Mouse (Mus musculus) kidney, adult 2 months (tissue): ENCODE data around the gene Fcrl5. TPM values are rescaled to one million over a fixed set of nuclear protein-coding genes. Genes with fewer than 3 reads are reported as not detected.

Experiments used
- DNase-seq: peaks from one replicate; pipeline ENCODE4 v3.0.0; 2021
- H3K27ac ChIP-seq: fragments of 200-500 bp; 2 replicates; pipeline ENCODE4 v1.5.1; 2012; ENCODE audit warnings: low read depth, low read length, control low read depth, inconsistent platforms; ENCODE audit not compliant: insufficient read depth
- H3K27me3 ChIP-seq: fragments of 200-500 bp; replicated peaks from 2 replicates; pipeline ENCODE4 v1.6.1; 2012; ENCODE audit warnings: mild to moderate bottlenecking, moderate library complexity, low read length, inconsistent platforms; ENCODE audit not compliant: control insufficient read depth, insufficient read depth
- H3K36me3 ChIP-seq: fragments of 200-500 bp; 2 replicates; pipeline ENCODE4 v1.6.1; 2012; ENCODE audit warnings: mild to moderate bottlenecking, moderate library complexity, low read length, inconsistent platforms; ENCODE audit not compliant: control insufficient read depth, insufficient read depth
- H3K4me1 ChIP-seq: fragments of 200-500 bp; 2 replicates; pipeline ENCODE4 v1.6.1; 2011; ENCODE audit warnings: low read length; ENCODE audit not compliant: control insufficient read depth, insufficient read depth
- H3K4me3 ChIP-seq: fragments of 200-500 bp; 2 replicates; pipeline ENCODE4 v1.5.1; 2011; ENCODE audit warnings: mild to moderate bottlenecking, low read depth, low read length, control low read depth; ENCODE audit not compliant: insufficient read depth
- CTCF ChIP-seq: fragments of 200-500 bp; conservative IDR thresholded peaks from 2 replicates; pipeline ENCODE4 v1.5.1; 2011; ENCODE audit warnings: low read depth, mild to moderate bottlenecking, control low read depth, low read length, moderate library complexity, mixed read lengths; ENCODE audit not compliant: insufficient read depth, insufficient read length
- POLR2A ChIP-seq: fragments of 200-500 bp; IDR thresholded peaks from one replicate; pipeline ENCODE4 v1.6.1; 2011; ENCODE audit warnings: low read depth, low read length, control low read depth
- WGBS: fragments of 180-500 bp; shearing (Covaris S2); methylation state at CpG from one replicate; pipeline ENCODE4 v1.1.7; 2018; 5-methylcytosine and 5-hydroxymethylcytosine counted together
- polyA plus RNA-seq: library from polyadenylated mRNA; depleted of rRNA; stranded (reverse); fragments of >200 nt; gene quantifications from 2 replicates; pipeline ENCODE4 v1.2.3, GENCODE M21; 2012; rRNA removed

Gene Fcrl5
- polyA plus RNA-seq, 1 experiment, result 0.09 TPM

DNA sequence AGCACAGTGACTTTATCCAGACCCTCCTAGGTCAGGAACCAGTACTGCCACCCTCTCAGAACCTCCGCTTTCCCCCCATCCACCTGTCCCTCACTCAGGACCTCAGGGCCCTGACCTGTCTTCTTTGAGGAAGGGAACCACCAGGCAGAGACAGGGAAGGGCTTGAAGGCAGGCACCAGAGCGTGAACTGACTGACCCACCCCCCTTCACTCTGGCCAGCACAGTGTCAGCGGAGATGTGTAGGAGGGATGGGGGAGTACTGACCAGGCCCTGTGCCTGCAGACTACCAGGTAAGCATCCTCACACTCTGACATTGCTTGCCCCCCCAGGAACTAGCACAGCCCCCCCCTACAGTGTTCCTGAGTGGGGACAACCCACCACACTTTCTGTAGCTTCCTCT is 110.0 kb downstream of the Fcrl5 start:
- H3K4me3 ChIP-seq, result no peak overlapping the region
- WGBS, result 91% methylated on average over 3 of the region's 3 CpGs
- H3K36me3 ChIP-seq, result no peaks in the 10 kb centered on the region
- TF ChIP-seq CTCF (no peak), POLR2A (no peak)
- DNase-seq, result no peak
- no peaks in the 10 kb centered on the region for H3K27me3 ChIP-seq
- H3K27ac ChIP-seq, result no peak overlapping the region
- H3K4me1 ChIP-seq, result no peaks in the 10 kb centered on the region

DNA sequence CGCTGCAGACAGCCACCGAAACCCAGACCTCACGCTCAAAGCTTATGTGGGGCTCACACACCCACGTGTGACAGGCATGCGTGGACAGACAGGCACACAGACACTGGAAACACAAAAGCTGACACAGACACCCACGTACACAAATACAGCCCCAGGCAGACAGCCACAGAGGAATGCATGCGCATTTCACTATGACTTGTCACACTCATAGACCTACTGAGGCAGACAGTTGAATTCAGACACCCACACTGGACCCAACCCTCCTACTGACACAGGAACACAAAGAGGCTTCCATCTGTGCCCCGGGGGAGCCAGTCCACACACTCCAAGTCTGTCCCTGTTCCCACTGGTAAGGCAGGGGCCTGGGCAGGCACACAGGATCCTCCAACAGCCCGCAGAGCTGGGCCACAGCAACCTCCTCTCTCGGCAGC is 110.7 kb downstream of the Fcrl5 start:
- no peaks in the 10 kb centered on the region for H3K27me3 ChIP-seq
- TF ChIP-seq CTCF, result no peak
- no peaks in the 10 kb centered on the region for H3K4me1 ChIP-seq
- WGBS, result 81% methylated on average over 10 of the region's 10 CpGs
- H3K4me3 ChIP-seq, result no peak overlapping the region
- no peak for DNase-seq
- no peaks in the 10 kb centered on the region for H3K36me3 ChIP-seq
- H3K27ac ChIP-seq, result no peak overlapping the region

DNA sequence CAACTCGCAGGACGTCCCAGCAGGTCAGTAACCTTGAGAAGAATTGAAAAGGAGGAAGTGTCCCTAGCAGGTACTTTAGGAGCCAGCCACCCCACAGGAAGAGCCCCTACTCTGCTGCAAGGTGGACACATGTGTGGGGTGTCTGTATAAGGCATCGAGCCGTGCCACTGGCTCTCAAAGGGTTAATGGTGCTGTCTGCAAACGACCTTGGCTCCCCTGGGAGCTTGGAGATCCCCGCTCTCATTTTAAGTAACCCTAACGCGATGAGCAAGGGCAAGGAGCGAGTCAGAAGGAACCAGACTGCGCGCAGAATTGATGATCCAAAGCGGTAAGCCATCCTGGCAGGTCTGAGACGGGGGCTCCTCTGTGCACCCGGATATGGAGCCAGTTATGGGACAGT is 114.3 kb downstream of the Fcrl5 start:
- 11% methylated on average over 14 of the region's 14 CpGs for whole genome bisulfite sequencing
- Histone ChIP-seq H3K27me3 (no peaks in the 10 kb centered on the region), H3K4me1 (no peaks in the 10 kb centered on the region), H3K36me3 (no peaks in the 10 kb centered on the region), H3K4me3 (no peak overlapping the region), H3K27ac (no peak overlapping the region)
- no peak for TF ChIP-seq POLR2A
- DNase-seq, result no peak

Other genes with a start within 250 kb of the Fcrl5 start
- 1.0 and 1.5 TPM in 2 replicates for gene Fcrls, start 172.0 kb upstream of the Fcrl5 start, polyA plus RNA-seq
- gene Cd5l, start 77.9 kb upstream of the Fcrl5 start, polyA plus RNA-seq, result 0.08 and 0.55 TPM in 2 replicates
- gene Fcrl1, start 59.4 kb upstream of the Fcrl5 start, polyA plus RNA-seq, result 0.11 and 2.4 TPM in 2 replicates
- gene Etv3, start 89.6 kb downstream of the Fcrl5 start, polyA plus RNA-seq, result 8.4 and 9.1 TPM in 2 replicates
- gene Arhgef11, start 181.8 kb downstream of the Fcrl5 start, polyA plus RNA-seq, result 34.7 and 35.4 TPM in 2 replicates